Mouse (Mus musculus): ENCODE measurements around the gene Itgb1bp1. TPM values are rescaled to one million over a fixed set of nuclear protein-coding genes. Genes with fewer than 3 reads are reported as not detected.

The Itgb1bp1 gene
- polyA plus RNA-seq, 1 experiment = 47.8 TPM

DNA sequence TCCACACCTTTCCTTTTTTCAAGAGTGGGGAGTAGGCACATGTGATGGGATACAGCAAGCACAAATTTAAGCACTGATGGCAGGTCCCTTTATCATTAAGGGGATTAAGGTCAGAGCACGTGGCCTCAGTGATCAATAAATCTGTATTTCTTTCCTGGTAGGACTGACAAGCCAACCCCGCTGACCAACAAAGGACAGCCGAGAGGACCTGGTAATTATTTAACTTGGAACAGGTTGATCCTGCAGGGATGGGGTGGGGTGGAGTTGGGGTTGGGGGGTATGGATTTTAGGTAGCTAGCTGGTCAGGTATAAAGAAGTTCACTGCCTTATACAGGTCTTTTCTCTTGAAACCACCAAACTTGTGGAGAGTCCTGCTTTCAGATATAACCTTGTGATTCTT, 21.1 kb downstream of the Itgb1bp1 start:
- Histone ChIP-seq H3ac (ENCODE audit: control insufficient read depth, insufficient read length, low read depth) (no peak overlapping the region), H3K79me3 (ENCODE audit: low read depth) (no peaks in the 10 kb centered on the region), H3K4me3 (ENCODE audit: insufficient read depth, poor library complexity, severe bottlenecking) (no peak overlapping the region), H3K79me2 (ENCODE audit: control insufficient read depth, insufficient read depth) (no peaks in the 10 kb centered on the region), H3K36me3 (ENCODE audit: control insufficient read depth, insufficient read depth) (peaks cover 13% of the 10 kb centered on the region), H3K27me3 (ENCODE audit: control insufficient read depth, insufficient read depth, insufficient read length) (no peaks in the 10 kb centered on the region)
- no peak for TF ChIP-seq MYOD1 (IDR thresholded peaks at IDR 0.05; ENCODE audit: control insufficient read depth, insufficient read length, low read depth)

DNA sequence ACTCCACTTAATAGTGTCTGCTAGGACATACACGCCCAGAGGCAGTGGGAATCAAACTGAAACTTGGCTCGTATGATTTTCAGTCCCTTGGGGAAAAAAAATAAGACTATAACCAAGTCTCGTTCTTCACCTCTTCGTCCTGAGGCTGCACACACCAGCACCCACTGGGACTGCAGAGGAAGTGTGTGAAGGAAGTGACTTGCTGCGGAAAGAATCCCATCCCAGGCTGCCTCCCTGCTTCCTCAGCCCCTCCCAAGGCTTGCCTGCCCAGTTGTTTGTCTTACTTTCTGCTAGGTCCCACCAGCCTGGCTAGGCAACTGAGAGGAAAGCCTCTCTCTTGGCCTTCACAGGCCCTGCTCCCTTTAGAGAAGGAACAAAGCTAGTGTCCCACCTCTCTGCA, 21.8 kb downstream of the Itgb1bp1 start:
- Histone ChIP-seq H3K79me3 (ENCODE audit: low read depth) (no peaks in the 10 kb centered on the region), H3K4me3 (ENCODE audit: insufficient read depth, poor library complexity, severe bottlenecking) (no peak overlapping the region), H3K27me3 (ENCODE audit: control insufficient read depth, insufficient read depth, insufficient read length) (no peaks in the 10 kb centered on the region), H3K79me2 (ENCODE audit: control insufficient read depth, insufficient read depth) (no peaks in the 10 kb centered on the region), H3K36me3 (ENCODE audit: control insufficient read depth, insufficient read depth) (peaks cover 13% of the 10 kb centered on the region), H3ac (ENCODE audit: control insufficient read depth, insufficient read length, low read depth) (no peak overlapping the region)
- no peak for TF ChIP-seq MYOG (IDR thresholded peaks at IDR 0.05; ENCODE audit: control insufficient read depth, extremely low read depth, insufficient read length)

DNA sequence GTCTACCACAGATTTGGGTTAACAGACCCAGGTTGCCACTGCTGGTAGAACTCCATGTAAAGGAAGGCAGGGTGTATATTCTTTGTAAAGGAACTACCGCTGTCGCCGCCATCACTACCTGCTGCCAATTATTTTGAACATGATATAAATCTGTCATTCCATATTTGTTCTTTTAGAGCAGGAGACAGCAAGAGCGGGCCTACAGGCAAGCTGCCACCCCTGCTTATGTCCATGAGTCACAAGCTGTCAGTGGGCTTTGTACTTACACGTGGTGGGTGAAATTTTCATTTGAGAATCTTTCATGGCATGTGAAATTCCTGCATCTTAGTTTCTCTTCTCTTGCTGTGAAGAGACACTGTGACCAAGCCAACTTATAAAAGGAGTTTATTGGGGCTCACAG, 22.8 kb downstream of the Itgb1bp1 start:
- Histone ChIP-seq H3K27me3 (ENCODE audit: control insufficient read depth, insufficient read depth, insufficient read length) (no peaks in the 10 kb centered on the region), H3K79me2 (ENCODE audit: control insufficient read depth, insufficient read depth) (no peaks in the 10 kb centered on the region), H3K36me3 (ENCODE audit: control insufficient read depth, insufficient read depth) (peaks cover 12% of the 10 kb centered on the region), H3K4me3 (ENCODE audit: insufficient read depth, poor library complexity, severe bottlenecking) (no peak overlapping the region), H3ac (ENCODE audit: control insufficient read depth, insufficient read length, low read depth) (no peak overlapping the region), H3K79me3 (ENCODE audit: low read depth) (no peaks in the 10 kb centered on the region)
- TF ChIP-seq MYOG (IDR thresholded peaks at IDR 0.05; ENCODE audit: control insufficient read depth, extremely low read depth, insufficient read length) (no peak), MYOD1 (IDR thresholded peaks at IDR 0.05; ENCODE audit: control insufficient read depth, insufficient read length, low read depth) (no peak), FOSL1 (IDR thresholded peaks at IDR 0.05; ENCODE audit: insufficient read depth, low read length, poor library complexity, severe bottlenecking) (no peak), CEBPB (IDR thresholded peaks at IDR 0.05; ENCODE audit: low read depth) (no peak), CTCF (IDR thresholded peaks at IDR 0.05; ENCODE audit: control insufficient read depth, insufficient read depth, insufficient read length) (no peak), USF1 (IDR thresholded peaks at IDR 0.05; ENCODE audit: low read depth) (no peak), MAX (IDR thresholded peaks at IDR 0.05) (no peak)

DNA sequence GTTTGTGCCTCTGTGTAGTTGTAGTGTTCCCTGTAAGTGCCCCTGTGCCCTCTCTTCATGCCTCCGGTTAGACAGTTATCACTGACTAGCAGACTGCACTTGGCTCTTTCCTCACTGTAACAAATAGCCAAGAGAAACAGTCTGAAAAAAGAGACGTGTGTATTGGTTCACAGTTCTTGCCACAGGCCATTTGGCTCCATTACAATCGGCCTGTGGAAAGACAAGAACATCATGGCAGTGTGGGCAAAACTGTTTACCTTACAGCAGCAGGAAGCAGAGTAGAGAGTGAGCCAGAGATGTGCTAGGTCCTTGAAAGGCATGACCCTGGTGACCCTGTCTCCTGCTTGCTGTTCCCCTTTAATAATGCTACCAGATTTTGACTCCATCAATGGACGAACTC, 24.6 kb downstream of the Itgb1bp1 start:
- Histone ChIP-seq H3ac (ENCODE audit: control insufficient read depth, insufficient read length, low read depth) (no peak overlapping the region), H3K36me3 (ENCODE audit: control insufficient read depth, insufficient read depth) (peaks cover 5% of the 10 kb centered on the region), H3K27me3 (ENCODE audit: control insufficient read depth, insufficient read depth, insufficient read length) (no peaks in the 10 kb centered on the region), H3K79me2 (ENCODE audit: control insufficient read depth, insufficient read depth) (no peaks in the 10 kb centered on the region), H3K4me3 (ENCODE audit: insufficient read depth, poor library complexity, severe bottlenecking) (no peak overlapping the region), H3K79me3 (ENCODE audit: low read depth) (no peaks in the 10 kb centered on the region)
- TF ChIP-seq CTCF (IDR thresholded peaks at IDR 0.05; ENCODE audit: control insufficient read depth, insufficient read depth, insufficient read length) = no peak
- TF ChIP-seq USF1 (IDR thresholded peaks at IDR 0.05; ENCODE audit: low read depth) = no peak
- TF ChIP-seq FOSL1 (IDR thresholded peaks at IDR 0.05; ENCODE audit: insufficient read depth, low read length, poor library complexity, severe bottlenecking) = no peak
- no peak for TF ChIP-seq CEBPB (IDR thresholded peaks at IDR 0.05; ENCODE audit: low read depth)
- no peak for TF ChIP-seq MYOD1 (IDR thresholded peaks at IDR 0.05; ENCODE audit: control insufficient read depth, insufficient read length, low read depth)
- TF ChIP-seq MAX (IDR thresholded peaks at IDR 0.05) = no peak
- no peak for TF ChIP-seq MYOG (IDR thresholded peaks at IDR 0.05; ENCODE audit: control insufficient read depth, extremely low read depth, insufficient read length)

DNA sequence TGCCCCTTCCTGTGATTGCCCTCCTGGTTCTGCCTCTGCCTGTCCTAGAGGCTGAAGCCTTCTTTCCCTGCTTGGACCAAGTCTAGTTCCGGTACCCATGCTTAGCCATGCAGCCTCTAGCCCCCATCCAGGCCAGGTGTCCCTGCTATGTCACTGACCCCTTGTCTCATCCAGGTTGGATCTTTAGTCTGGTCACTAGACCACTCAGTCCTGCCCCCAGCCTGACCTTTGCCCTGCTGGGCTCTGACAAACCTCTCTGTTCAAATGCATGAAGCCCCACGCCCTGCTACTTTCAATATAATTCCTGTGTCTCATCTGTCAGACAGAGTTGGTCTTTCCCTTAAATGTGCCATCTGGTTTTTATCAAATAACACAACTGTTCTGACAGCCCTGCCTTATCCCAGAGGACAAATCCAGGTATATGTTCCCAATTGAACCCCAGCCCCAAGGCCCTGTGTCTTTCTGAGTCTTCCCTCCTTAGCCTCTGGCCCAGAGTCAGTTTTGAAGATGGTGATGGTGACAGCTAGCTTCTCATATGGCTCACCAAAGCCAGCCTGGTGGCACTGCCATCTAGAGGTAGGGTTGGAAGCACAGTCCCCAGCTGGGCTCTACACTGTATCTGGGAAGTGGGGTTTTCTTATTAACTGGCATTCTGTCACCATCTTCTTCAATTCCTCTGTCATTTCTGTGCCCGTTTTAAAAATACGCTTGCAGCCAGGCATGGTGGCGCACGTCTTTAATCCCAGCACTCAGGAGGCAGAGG, 25.4 kb downstream of the Itgb1bp1 start:
- peaks cover 5% of the 10 kb centered on the region for H3K36me3 ChIP-seq (ENCODE audit: control insufficient read depth, insufficient read depth)
- no peaks in the 10 kb centered on the region for H3K27me3 ChIP-seq (ENCODE audit: control insufficient read depth, insufficient read depth, insufficient read length)
- H3ac ChIP-seq (ENCODE audit: control insufficient read depth, insufficient read length, low read depth) = no peak overlapping the region
- no peaks in the 10 kb centered on the region for H3K79me3 ChIP-seq (ENCODE audit: low read depth)
- H3K79me2 ChIP-seq (ENCODE audit: control insufficient read depth, insufficient read depth) = no peaks in the 10 kb centered on the region
- no peak overlapping the region for H3K4me3 ChIP-seq (ENCODE audit: insufficient read depth, poor library complexity, severe bottlenecking)
- no peak for TF ChIP-seq CTCF (IDR thresholded peaks at IDR 0.05; ENCODE audit: control insufficient read depth, insufficient read depth, insufficient read length)
- TF ChIP-seq MYOD1 (IDR thresholded peaks at IDR 0.05; ENCODE audit: control insufficient read depth, insufficient read length, low read depth) = no peak
- no peak for TF ChIP-seq MYOG (IDR thresholded peaks at IDR 0.05; ENCODE audit: control insufficient read depth, extremely low read depth, insufficient read length)
- TF ChIP-seq CEBPB (IDR thresholded peaks at IDR 0.05; ENCODE audit: low read depth) = no peak
- no peak for TF ChIP-seq FOSL1 (IDR thresholded peaks at IDR 0.05; ENCODE audit: insufficient read depth, low read length, poor library complexity, severe bottlenecking)

DNA sequence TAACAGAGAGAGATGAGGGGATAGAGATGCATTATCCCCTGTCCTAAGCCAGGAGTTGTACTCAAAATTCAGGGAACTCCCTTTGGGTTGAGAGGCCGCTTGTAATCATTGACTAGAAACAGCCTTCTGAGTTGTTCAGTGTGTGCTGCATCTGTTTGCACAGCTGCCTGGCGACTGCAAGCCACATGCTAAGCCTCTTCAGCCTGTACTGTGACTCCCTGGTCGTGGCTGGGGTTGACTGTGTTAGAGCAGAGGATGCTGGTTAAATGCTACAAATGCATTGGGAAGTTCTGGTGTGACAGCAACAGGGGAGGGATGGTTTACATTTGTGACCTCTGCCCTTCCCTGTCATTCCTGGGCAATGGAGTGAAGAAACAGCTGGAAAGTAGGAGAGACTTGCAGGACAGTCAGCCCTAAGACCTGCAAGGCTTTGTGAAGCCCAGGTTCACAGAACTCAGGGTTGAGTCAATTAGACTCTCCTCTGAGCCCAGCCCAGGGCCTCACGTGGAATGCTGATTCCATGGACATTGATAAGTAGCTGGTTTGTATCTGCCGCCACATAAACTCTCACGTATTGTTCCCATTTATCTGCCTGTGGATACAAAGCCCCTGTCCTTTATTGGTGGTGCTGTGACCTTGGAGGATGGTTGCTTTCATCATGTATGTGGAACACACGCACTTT, 38.2 kb downstream of the Itgb1bp1 start:
- Histone ChIP-seq H3K79me3 (ENCODE audit: low read depth) (no peaks in the 10 kb centered on the region), H3K36me3 (ENCODE audit: control insufficient read depth, insufficient read depth) (peaks cover 7% of the 10 kb centered on the region), H3K27me3 (ENCODE audit: control insufficient read depth, insufficient read depth, insufficient read length) (no peaks in the 10 kb centered on the region), H3K79me2 (ENCODE audit: control insufficient read depth, insufficient read depth) (no peaks in the 10 kb centered on the region), H3ac (ENCODE audit: control insufficient read depth, insufficient read length, low read depth) (no peak overlapping the region), H3K4me3 (ENCODE audit: insufficient read depth, poor library complexity, severe bottlenecking) (no peak overlapping the region)
- TF ChIP-seq MYOD1 (IDR thresholded peaks at IDR 0.05; ENCODE audit: control insufficient read depth, insufficient read length, low read depth) (no peak), CTCF (IDR thresholded peaks at IDR 0.05; ENCODE audit: control insufficient read depth, insufficient read depth, insufficient read length) (no peak), MYOG (IDR thresholded peaks at IDR 0.05; ENCODE audit: control insufficient read depth, extremely low read depth, insufficient read length) (no peak), USF1 (IDR thresholded peaks at IDR 0.05; ENCODE audit: low read depth) (no peak), FOSL1 (IDR thresholded peaks at IDR 0.05; ENCODE audit: insufficient read depth, low read length, poor library complexity, severe bottlenecking) (no peak), MAX (IDR thresholded peaks at IDR 0.05) (no peak)

Data from C2C12 (cell line).